Mouse (Mus musculus): ENCODE data around the gene Ugcg. TPM values are rescaled to one million over a fixed set of nuclear protein-coding genes. Genes with fewer than 3 reads are reported as not detected.

Gene Ugcg
- total and polyA plus RNA-seq, 2 experiments from 2014 or later = 19.1 to 46.5 TPM

- no peak for TF ChIP-seq CTCF (IDR thresholded peaks at IDR 0.05; ENCODE audit: low read depth)
- no peak overlapping the region for H3K4me3 ChIP-seq (ENCODE audit: low read length)
- 55% methylated on average over 6 of the region's 6 CpGs for WGBS
Observed at GRCm38 (mm10) chr4:59197078-59197424, 8.0 kb downstream of the Ugcg start.

GRCm38 (mm10) chr4:59197462-59197861 is 8.4 kb downstream of the Ugcg start:
- TF ChIP-seq CTCF (IDR thresholded peaks at IDR 0.05; ENCODE audit: low read depth) = no peak
- Histone ChIP-seq H3K36me3 (ENCODE audit: insufficient read depth, low read length) (no peaks in the 10 kb centered on the region), H3K27ac (no peak overlapping the region), H3K4me1 (ENCODE audit: insufficient read depth, low read length) (peaks cover 15% of the 10 kb centered on the region), H3K9ac (replicated peaks; ENCODE audit: low read length) (no peak overlapping the region), H3K4me3 (ENCODE audit: low read length) (no peak overlapping the region), H3K4me2 (ENCODE audit: low read depth, low read length) (no peak overlapping the region), H3K9me3 (ENCODE audit: low read length) (no peaks in the 10 kb centered on the region), H3K27me3 (ENCODE audit: insufficient read depth, low read length) (no peaks in the 10 kb centered on the region)
- DNase-seq (ENCODE audit: low spot score) (no peak), ATAC-seq (no peak)
- 87% methylated on average over 3 of the region's 3 CpGs for WGBS

More at GRCm38 (mm10) chr4:59197078-59197424, 8.0 kb downstream of the Ugcg start:
- no peak for ATAC-seq
- H3K36me3 ChIP-seq (ENCODE audit: insufficient read depth, low read length) = no peaks in the 10 kb centered on the region
- H3K4me2 ChIP-seq (ENCODE audit: low read depth, low read length) = no peak overlapping the region
- DNase-seq (ENCODE audit: low spot score) = no peak
- no peaks in the 10 kb centered on the region for H3K9me3 ChIP-seq (ENCODE audit: low read length)
- H3K4me1 ChIP-seq (ENCODE audit: insufficient read depth, low read length) = peaks cover 15% of the 10 kb centered on the region
- H3K9ac ChIP-seq (replicated peaks; ENCODE audit: low read length) = no peak overlapping the region
- no peak overlapping the region for H3K27ac ChIP-seq
- H3K27me3 ChIP-seq (ENCODE audit: insufficient read depth, low read length) = no peaks in the 10 kb centered on the region

GRCm38 (mm10) chr4:59199341-59199740 is 10.3 kb downstream of the Ugcg start:
- peak; percentile 72 for ATAC-seq
- DNase-seq (ENCODE audit: low spot score) = peak; percentile 67
- WGBS = 26% methylated on average over 8 of the region's 8 CpGs

DNA sequence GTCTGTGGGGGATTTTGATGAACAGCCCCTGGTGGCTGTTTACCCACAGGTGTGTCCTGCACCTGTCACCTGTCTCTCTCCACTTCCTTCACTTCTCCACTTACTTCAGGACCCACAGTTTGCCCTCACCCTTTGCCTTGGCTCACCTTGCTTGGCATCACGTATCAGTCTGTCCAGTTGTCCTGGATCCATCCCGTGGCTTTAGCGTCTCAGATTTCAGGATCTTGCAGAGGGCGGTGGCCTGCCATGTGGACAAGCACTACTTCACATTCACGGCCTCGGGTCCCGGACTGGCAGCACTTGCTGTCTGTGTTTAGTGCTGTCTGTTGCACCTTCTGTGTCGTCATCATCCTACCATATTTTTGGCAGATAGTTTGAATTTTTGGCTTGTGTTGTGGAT is 10.7 kb downstream of the Ugcg start:
- no peak overlapping the region for H3K4me3 ChIP-seq (ENCODE audit: low read length)
- H3K27me3 ChIP-seq (ENCODE audit: insufficient read depth, low read length) = no peaks in the 10 kb centered on the region
- 66% methylated on average over 8 of the region's 8 CpGs for WGBS
- H3K4me2 ChIP-seq (ENCODE audit: low read depth, low read length) = no peak overlapping the region
- H3K27ac ChIP-seq = no peak overlapping the region
- ATAC-seq = 0 out of 2 replicates have a peak, but pooled peaks have one; percentile 14
- no peak for DNase-seq (ENCODE audit: low spot score)
- H3K9me3 ChIP-seq (ENCODE audit: low read length) = no peaks in the 10 kb centered on the region
- H3K9ac ChIP-seq (replicated peaks; ENCODE audit: low read length) = no peak overlapping the region
- TF ChIP-seq CTCF (IDR thresholded peaks at IDR 0.05; ENCODE audit: low read depth) = no peak
- H3K36me3 ChIP-seq (ENCODE audit: insufficient read depth, low read length) = no peaks in the 10 kb centered on the region
- peaks cover 15% of the 10 kb centered on the region for H3K4me1 ChIP-seq (ENCODE audit: insufficient read depth, low read length)

More at GRCm38 (mm10) chr4:59199341-59199740, 10.3 kb downstream of the Ugcg start:
- TF ChIP-seq CTCF (IDR thresholded peaks at IDR 0.05; ENCODE audit: low read depth) = no peak
- no peak overlapping the region for H3K4me3 ChIP-seq (ENCODE audit: low read length)
- no peaks in the 10 kb centered on the region for H3K36me3 ChIP-seq (ENCODE audit: insufficient read depth, low read length)
- no peak overlapping the region for H3K4me2 ChIP-seq (ENCODE audit: low read depth, low read length)
- no peaks in the 10 kb centered on the region for H3K27me3 ChIP-seq (ENCODE audit: insufficient read depth, low read length)
- peaks cover 15% of the 10 kb centered on the region for H3K4me1 ChIP-seq (ENCODE audit: insufficient read depth, low read length)
- H3K9me3 ChIP-seq (ENCODE audit: low read length) = no peaks in the 10 kb centered on the region
- no peak overlapping the region for H3K27ac ChIP-seq
- no peak overlapping the region for H3K9ac ChIP-seq (replicated peaks; ENCODE audit: low read length)

DNA sequence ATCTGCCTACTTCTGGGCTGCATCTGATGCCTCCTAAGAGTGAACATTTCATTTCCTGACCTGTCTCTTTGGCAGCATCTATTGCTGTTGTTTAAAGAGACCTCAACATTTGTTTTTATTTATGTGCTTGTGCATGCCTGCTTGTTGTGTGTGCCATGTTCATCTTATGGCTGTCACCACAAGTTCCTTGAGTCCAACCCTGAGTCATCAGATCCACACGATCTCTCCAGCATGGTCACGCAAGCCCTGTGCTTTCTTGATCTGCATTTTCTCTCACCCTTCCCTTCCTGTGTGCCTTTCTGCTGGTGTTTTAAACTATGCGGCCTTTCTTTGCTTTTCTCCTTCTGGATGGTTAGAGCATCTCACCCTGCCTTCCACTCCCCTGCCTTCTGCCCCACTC is 11.6 kb downstream of the Ugcg start:
- no peak overlapping the region for H3K9ac ChIP-seq (replicated peaks; ENCODE audit: low read length)
- DNase-seq (ENCODE audit: low spot score) = no peak
- no peaks in the 10 kb centered on the region for H3K36me3 ChIP-seq (ENCODE audit: insufficient read depth, low read length)
- H3K9me3 ChIP-seq (ENCODE audit: low read length) = no peaks in the 10 kb centered on the region
- no peak overlapping the region for H3K4me3 ChIP-seq (ENCODE audit: low read length)
- H3K4me2 ChIP-seq (ENCODE audit: low read depth, low read length) = no peak overlapping the region
- no peak overlapping the region for H3K27ac ChIP-seq
- H3K27me3 ChIP-seq (ENCODE audit: insufficient read depth, low read length) = no peaks in the 10 kb centered on the region
- ATAC-seq = no peak
- peaks cover 15% of the 10 kb centered on the region for H3K4me1 ChIP-seq (ENCODE audit: insufficient read depth, low read length)
- WGBS = 87% methylated on average over 3 of the region's 3 CpGs
- no peak for TF ChIP-seq CTCF (IDR thresholded peaks at IDR 0.05; ENCODE audit: low read depth)

DNA sequence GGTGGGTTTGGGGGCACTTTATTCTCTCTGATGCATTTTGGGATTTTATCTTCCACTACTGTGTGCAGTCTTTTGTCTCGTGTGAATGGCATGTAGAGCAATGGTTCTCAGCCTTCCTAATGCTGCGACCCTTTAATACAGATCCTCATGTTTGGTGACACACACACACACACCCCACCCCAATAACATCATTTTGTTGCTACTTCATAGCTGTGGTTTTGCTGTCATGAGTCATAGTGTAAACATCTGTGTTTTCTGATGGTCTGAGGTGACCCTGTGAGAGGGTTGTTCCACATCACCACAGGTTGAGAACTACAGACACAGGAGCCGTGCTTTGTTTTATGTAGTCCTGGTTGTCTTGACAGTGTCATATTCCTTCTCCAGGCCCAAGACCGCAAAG is 15.6 kb downstream of the Ugcg start:
- Histone ChIP-seq H3K4me2 (ENCODE audit: low read depth, low read length) (no peak overlapping the region), H3K4me3 (ENCODE audit: low read length) (no peak overlapping the region), H3K27me3 (ENCODE audit: insufficient read depth, low read length) (no peaks in the 10 kb centered on the region), H3K27ac (no peak overlapping the region), H3K9ac (replicated peaks; ENCODE audit: low read length) (no peak overlapping the region), H3K9me3 (ENCODE audit: low read length) (no peaks in the 10 kb centered on the region), H3K4me1 (ENCODE audit: insufficient read depth, low read length) (peaks cover 4% of the 10 kb centered on the region; the same call in 1 of the 2 replicates), H3K36me3 (ENCODE audit: insufficient read depth, low read length) (peaks cover 5% of the 10 kb centered on the region)
- TF ChIP-seq CTCF (IDR thresholded peaks at IDR 0.05; ENCODE audit: low read depth) = no peak
- 89% methylated on average over 4 of the region's 4 CpGs for WGBS
- no peak for ATAC-seq
- DNase-seq (ENCODE audit: low spot score) = no peak

DNA sequence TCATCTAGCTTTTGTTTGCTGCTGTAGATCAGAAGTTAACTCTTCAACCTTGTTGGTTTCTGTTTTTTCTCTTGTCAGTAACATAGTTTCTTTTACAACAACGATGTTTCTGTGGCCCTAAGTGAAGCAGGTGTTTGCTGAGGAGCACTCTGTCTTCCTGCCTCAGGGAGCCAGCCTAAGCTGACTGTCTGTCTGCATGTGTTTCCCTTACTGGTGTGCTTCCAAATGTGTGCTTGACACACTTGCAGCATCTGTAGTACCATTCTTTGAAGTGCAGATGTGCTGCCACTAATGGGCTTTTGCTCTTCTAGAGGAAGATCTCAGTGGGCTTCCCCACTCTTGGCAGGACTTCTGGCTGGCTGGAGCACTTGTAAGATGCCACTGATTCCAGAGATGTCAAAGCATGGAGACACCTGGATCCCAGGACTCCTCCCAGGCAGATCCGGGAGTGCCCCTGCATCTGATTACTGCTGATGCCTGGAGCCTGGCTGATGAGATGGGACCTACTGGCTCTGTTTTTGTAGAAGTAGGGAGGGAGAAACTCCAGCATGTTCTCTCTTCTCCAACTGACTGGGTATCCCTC is 16.8 kb downstream of the Ugcg start:
- H3K9ac ChIP-seq (replicated peaks; ENCODE audit: low read length) = no peak overlapping the region
- no peak for TF ChIP-seq CTCF (IDR thresholded peaks at IDR 0.05; ENCODE audit: low read depth)
- no peak for ATAC-seq
- no peaks in the 10 kb centered on the region for H3K9me3 ChIP-seq (ENCODE audit: low read length)
- no peak overlapping the region for H3K4me2 ChIP-seq (ENCODE audit: low read depth, low read length)
- no peak for DNase-seq (ENCODE audit: low spot score)
- peaks cover 4% of the 10 kb centered on the region; the same call in 1 of the 2 replicates for H3K4me1 ChIP-seq (ENCODE audit: insufficient read depth, low read length)
- H3K36me3 ChIP-seq (ENCODE audit: insufficient read depth, low read length) = peaks cover 5% of the 10 kb centered on the region
- H3K27me3 ChIP-seq (ENCODE audit: insufficient read depth, low read length) = no peaks in the 10 kb centered on the region
- no peak overlapping the region for H3K27ac ChIP-seq
- 40% methylated on average over 2 of the region's 2 CpGs for WGBS
- no peak overlapping the region for H3K4me3 ChIP-seq (ENCODE audit: low read length)

Data from hindbrain, postnatal 0 days (tissue).